In genomic region chr8:88380497-88380896, GRCm38 (mm10) we compare ENCODE assay signal across 14 mouse cellular contexts. TPM values are rescaled to one million over a fixed set of nuclear protein-coding genes. Genes with fewer than 3 reads are reported as not detected.
A peak's percentile ranks its signal among the peaks of the same experiment; 100 is the strongest.
DNase-seq lines count a peak whose midpoint lies in the region; ATAC-seq and TF ChIP-seq lines count a peak whose summit lies in the region.
"Had no signal": no experiment of that assay in that cellular context is flagged by ENCODE, and none has a peak within 500 bp of the region (broad histone marks: within the 10 kb centered on the region; RNA-seq: fewer than 3 reads in every experiment).

No protein-coding gene starts in this region.

- no peaks in the 10 kb centered on the region for H3K36me3 ChIP-seq in heart, postnatal 0 days (replicated peaks; ENCODE audit: control insufficient read depth, insufficient read depth, low read length)
- no peaks in the 10 kb centered on the region for H3K36me3 ChIP-seq in stomach, postnatal 0 days (ENCODE audit: control insufficient read depth, insufficient read depth, low read length)

- H3K27ac ChIP-seq in heart, postnatal 0 days (ENCODE audit: low read depth): no peak overlapping the region
- H3K27ac ChIP-seq in stomach, postnatal 0 days (replicated peaks): no peak overlapping the region
- H3K27ac ChIP-seq: forebrain, embryonic 13.5 days; left cerebral cortex, adult 2 months had no signal

- H3K9ac ChIP-seq in heart, postnatal 0 days (replicated peaks; ENCODE audit: low read depth, low read length): no peak overlapping the region
- no peak overlapping the region for H3K9ac ChIP-seq in stomach, postnatal 0 days (ENCODE audit: low read length)
- H3K9ac ChIP-seq: forebrain, embryonic 13.5 days; lung, embryonic 14.5 days had no signal

- no peaks in the 10 kb centered on the region for H3K4me1 ChIP-seq in heart, postnatal 0 days (ENCODE audit: control insufficient read depth, insufficient read depth)
- H3K4me1 ChIP-seq in stomach, postnatal 0 days (replicated peaks; ENCODE audit: control insufficient read depth, insufficient read depth): no peaks in the 10 kb centered on the region

- no peak overlapping the region for H3K4me2 ChIP-seq in heart, postnatal 0 days (ENCODE audit: low read depth, low read length)
- H3K4me2 ChIP-seq in stomach, postnatal 0 days (replicated peaks; ENCODE audit: low read depth): no peak overlapping the region
- H3K4me2 ChIP-seq: forebrain, embryonic 13.5 days; lung, embryonic 14.5 days had no signal

- H3K27me3 ChIP-seq in heart, postnatal 0 days (ENCODE audit: control insufficient read depth, insufficient read depth, low read length): 0 out of 2 replicates have a peak, but pooled peaks cover 4% of the 10 kb centered on the region
- no peaks in the 10 kb centered on the region for H3K27me3 ChIP-seq in stomach, postnatal 0 days (ENCODE audit: control insufficient read depth, insufficient read depth, low read length)
- H3K27me3 ChIP-seq: forebrain, embryonic 13.5 days had no signal

- WGBS in heart, postnatal 0 days: 37% methylated on average over 7 of the region's 7 CpGs
- 76% methylated on average over 7 of the region's 7 CpGs for WGBS in stomach, postnatal 0 days

- 0 out of 2 replicates have a peak, but pooled peaks have one; percentile 60 for TF ChIP-seq EP300 in heart, postnatal 0 days (IDR thresholded peaks at IDR 0.05; ENCODE audit: low read depth)
- TF ChIP-seq EP300 in stomach, postnatal 0 days (optimal IDR thresholded peaks at IDR 0.05): no peak

- no peaks in the 10 kb centered on the region for H3K9me3 ChIP-seq in heart, postnatal 0 days (replicated peaks; ENCODE audit: control insufficient read depth, low read length)
- H3K9me3 ChIP-seq in stomach, postnatal 0 days (ENCODE audit: control insufficient read depth, low read length): no peaks in the 10 kb centered on the region
- H3K9me3 ChIP-seq: forebrain, embryonic 13.5 days had no signal

- no peak for TF ChIP-seq CTCF in heart, postnatal 0 days (IDR thresholded peaks at IDR 0.05; ENCODE audit: low read depth)
- TF ChIP-seq CTCF in stomach, postnatal 0 days (IDR thresholded peaks at IDR 0.05; ENCODE audit: low read depth): no peak

- peak; percentile 62; the same call in 1 of the 2 replicates for ATAC-seq in heart, postnatal 0 days (ENCODE audit: insufficient read depth, low read depth)
- ATAC-seq in stomach, postnatal 0 days (ENCODE audit: low FRiP score, low TSS enrichment): no peak
- ATAC-seq: CD4-positive, CD25-positive, alpha-beta regulatory T cell, adult 4 months; forebrain, embryonic 13.5 days had no signal

- no peak overlapping the region for H3K4me3 ChIP-seq in heart, postnatal 0 days (ENCODE audit: low read depth, low read length)
- H3K4me3 ChIP-seq in stomach, postnatal 0 days (ENCODE audit: low read depth, low read length): no peak overlapping the region
- H3K4me3 ChIP-seq: forebrain, embryonic 13.5 days; left cerebral cortex, adult 2 months; myocyte had no signal

- DNase-seq in kidney, adult 11 months: peak; percentile 18
- no peak for DNase-seq in kidney, adult 8-10 months
- peak; percentile 31 for DNase-seq in c-Kit-positive CD71-negative TER-119-negative erythroid progenitor cells, embryonic 14.5 days (ENCODE audit: low read depth)
- peak; percentile 6 for DNase-seq in heart, postnatal 0 days (ENCODE audit: low spot score)
- peak; percentile 21 for DNase-seq in lung, postnatal 36 days
- no peak for DNase-seq in stomach, postnatal 0 days (ENCODE audit: low spot score)
- DNase-seq in retina, postnatal 1 day: no peak
- no peak for DNase-seq in c-Kit-positive CD71-positive TER-119-positive erythroid progenitor cells, embryonic 14.5 days (ENCODE audit: low spot score)
- DNase-seq: embryo, embryonic 11 days; lung, embryonic 14.5 days had no signal

RNA-seq across cellular contexts. Expression of gene Brd7, which starts 18.5 kb away (rescaled TPM):
- total RNA-seq in heart, postnatal 0 days (2014; rRNA removed; ENCODE audit: low replicate concordance): 23.8 and 27.0 TPM in 2 replicates
- 70.2 and 75.4 TPM in 2 replicates for polyA plus RNA-seq in heart, postnatal 0 days (2015; fragmentation: Nextera tagmentation; extraction: Ambion mirVana)
- polyA plus RNA-seq in stomach, postnatal 0 days (2015; fragmentation: Nextera tagmentation; extraction: Ambion mirVana): 39.7 and 42.5 TPM in 2 replicates

Comparison
In these comparisons a context has a peak if more than half of its experiments do, and no peak if none do; other contexts are left out.
1. DNase-seq: peak in kidney, adult 11 months (single experiment), c-Kit-positive CD71-negative TER-119-negative erythroid progenitor cells, embryonic 14.5 days (single experiment), heart, postnatal 0 days (single experiment) and lung, postnatal 36 days (single experiment); none in kidney, adult 8-10 months (0 of 2), stomach, postnatal 0 days (single experiment), retina, postnatal 1 day (single experiment) and c-Kit-positive CD71-positive TER-119-positive erythroid progenitor cells, embryonic 14.5 days (single experiment).